Mouse (Mus musculus): ENCODE measurements around the gene Fam110a. TPM values are rescaled to one million over a fixed set of nuclear protein-coding genes. Genes with fewer than 3 reads are reported as not detected.

The Fam110a gene
- polyA plus RNA-seq, 3 experiments from 2014 or later: 16.4 to 27.4 (median 18.3) TPM

DNA sequence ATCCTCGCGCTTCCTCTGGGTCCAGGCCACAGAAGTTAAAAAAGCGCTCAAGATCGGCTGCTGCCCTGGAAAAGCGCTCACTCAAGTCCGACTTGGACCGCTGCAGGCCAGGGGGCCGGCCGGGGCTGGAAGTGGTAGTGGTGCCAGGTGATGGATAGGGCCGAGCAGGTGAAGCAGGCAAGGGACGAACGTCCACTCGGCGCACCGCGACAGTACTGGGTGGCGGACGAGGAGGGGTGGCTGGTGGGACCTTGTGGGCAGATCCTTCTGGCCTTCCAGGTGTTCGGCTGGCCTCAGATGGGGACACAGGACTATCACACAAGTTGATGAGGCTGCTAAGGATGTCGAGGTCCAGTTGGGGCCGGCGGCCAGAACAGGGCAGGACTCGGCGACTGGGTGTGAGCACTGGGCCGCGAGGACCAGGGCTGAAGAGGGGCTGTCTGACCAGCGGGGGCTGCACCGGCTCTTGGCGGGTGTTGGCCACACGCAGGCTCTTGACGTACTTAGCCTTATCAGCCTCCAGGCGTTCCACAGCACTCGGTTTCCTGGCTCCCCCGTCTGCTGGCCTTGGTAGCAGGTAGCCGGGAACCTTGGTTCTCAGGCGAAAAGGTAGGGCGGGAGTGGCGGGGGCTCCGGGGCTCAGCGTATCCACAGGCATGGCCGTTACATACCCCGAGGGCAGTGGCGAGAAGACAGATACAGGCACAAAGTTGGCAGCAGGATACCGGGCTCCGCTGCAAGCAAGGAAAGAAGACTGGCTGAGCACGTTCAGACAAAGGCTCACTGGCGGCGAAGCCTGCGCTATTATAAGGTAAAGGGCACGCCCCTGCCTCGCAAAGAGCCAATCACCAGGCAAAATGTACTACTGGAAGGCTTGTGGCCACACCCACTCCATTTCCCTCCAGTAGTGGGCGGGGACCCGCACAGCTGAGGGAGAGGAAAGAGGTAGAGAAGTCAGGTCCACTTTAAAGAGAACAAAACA, 9.5 kb downstream of the Fam110a start:
- peak; percentile 46 for ATAC-seq

DNA sequence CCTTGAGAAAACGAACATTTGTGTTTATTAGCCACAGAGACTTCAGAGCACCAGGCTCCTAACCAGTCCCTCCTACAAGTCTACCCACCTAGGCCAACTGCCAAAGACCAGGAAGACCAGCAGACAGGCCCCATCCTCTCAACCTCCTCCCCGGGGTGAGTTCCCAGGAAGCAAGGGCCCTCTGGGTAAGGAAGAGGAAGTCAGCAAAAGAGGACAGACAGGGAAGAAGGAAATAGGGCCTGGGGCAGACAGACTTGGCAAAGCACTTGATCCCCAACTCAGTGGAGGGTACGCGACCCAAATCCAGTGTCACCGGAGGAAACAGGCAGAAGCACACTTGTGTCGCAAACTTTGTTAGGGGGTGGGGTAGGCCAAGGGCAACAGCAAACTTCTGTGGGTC, 10.6 kb downstream of the Fam110a start:
- ATAC-seq: no peak

DNA sequence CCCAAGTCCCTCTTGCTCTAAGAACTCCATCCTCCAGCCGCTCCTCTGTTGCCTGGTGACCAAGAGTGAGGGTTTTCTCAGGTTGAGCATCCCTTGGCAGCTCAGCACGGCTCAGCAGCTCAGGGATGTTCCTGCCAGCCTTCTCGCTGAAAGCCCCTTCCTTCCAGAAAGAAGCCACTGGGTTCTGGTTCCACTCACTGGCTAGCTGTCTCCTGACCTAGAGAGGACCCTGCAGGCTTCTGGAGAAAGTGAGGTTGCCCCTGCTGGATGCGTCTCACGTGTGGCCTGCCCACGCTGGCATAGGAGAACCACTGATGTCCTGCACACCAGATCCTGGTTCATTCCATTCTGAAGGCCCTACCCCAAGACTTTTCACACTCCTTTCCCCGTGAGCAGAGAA, 11.0 kb downstream of the Fam110a start:
- ATAC-seq: no peak

DNA sequence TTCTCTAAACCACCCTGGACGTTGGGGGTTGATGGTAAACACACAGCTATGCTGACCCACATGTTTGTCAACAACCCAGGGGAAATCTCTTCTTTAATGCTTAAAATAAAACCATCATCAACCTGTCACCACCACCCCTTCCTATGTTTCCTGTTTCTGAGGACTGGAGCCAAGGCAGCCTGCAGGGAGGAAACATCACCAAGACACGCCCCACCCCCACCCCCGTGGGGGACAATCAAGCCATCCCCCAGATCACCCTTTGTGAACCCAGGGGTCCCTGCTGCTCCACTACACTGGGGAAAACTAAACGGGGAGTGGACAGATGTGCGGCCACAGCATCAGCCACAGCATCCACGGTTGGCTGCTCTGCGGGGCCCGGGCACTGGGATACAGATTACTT, 11.6 kb downstream of the Fam110a start:
- ATAC-seq: no peak

DNA sequence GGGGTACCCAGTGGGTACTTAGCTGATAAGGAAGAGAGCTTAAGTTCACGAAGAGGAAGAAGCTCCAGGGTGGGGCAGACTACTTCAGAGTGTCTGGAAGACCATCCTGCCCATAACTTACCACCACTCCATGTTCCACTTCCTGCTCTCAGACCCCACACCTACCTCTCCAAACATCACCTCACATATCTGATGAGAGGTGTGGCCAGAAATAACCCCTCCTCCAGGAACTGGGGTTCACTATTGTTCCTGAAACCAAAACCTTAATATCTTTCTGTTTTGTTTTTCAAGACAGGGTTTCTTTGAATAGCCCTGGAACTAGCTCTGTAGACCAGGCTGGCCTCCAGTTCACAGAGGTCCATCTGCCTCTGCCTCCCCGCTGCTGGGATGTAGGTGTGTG, 12.2 kb downstream of the Fam110a start:
- peak; percentile 38 for ATAC-seq

DNA sequence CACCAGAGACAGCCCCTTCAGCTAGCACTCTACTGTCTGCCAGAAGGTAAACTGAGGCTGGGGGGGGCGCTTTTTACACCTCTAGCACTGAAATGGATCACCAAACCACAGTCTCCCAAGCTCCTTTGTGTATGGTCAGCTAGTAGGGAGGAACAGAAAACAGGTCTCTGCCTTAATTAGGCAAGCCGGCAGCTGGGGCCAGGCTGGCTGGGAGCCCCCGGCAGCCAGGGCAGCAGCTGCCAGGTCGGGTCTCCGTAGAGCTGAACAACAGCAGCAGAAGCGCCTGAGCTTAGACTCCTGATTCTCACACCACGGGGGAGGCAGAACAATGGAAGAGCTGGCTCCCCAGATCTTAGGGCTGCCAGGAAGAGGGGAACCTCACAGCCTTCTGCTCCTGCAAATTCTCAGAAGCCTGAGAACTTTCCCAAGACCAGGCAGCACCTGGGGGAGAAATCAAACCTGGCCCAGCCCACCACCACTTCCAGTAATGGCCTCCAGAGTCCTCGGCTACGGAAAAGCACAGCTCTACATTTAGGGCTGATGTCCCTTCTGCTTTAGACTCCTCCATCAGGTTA, 12.8 kb downstream of the Fam110a start:
- ATAC-seq: no peak

DNA sequence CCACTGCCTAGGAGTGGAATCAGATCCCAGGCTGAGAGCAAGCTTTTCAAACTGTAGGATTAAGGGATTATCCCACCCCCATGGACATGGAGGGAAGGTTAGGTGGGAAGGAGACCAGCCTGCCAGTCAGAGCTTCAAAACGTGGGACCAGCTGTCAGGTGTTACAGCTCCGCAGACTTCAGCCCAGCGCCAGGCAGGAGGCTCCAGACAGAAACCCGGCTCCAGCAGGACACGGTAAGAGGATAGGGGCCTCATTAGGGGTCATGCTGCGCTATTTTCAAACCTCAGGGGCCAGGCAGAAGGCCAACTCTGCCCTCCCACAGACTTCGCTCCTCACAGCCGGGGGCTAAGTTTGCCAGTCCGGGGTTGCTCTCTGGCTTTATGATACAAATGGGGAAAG, 16.0 kb downstream of the Fam110a start:
- ATAC-seq: no peak

DNA sequence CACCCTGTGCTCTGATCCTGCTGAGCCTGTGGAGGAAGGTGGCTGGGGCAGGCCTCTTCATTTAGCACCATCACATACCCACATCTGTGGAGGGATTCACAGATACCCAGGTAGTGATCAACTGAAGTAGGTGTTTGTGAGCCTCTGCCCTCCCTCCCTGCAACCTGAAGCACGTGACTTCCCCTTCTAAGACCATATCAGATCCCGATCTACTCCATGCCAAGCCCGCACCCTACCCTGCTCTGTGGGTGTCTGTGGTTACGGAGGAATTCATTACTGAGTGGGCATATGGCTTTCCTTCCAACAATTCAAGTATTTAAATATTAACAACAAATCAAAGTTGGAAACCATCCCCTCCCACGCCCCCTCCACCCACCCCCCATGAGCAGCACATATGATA, 16.7 kb downstream of the Fam110a start:
- no peak for ATAC-seq

DNA sequence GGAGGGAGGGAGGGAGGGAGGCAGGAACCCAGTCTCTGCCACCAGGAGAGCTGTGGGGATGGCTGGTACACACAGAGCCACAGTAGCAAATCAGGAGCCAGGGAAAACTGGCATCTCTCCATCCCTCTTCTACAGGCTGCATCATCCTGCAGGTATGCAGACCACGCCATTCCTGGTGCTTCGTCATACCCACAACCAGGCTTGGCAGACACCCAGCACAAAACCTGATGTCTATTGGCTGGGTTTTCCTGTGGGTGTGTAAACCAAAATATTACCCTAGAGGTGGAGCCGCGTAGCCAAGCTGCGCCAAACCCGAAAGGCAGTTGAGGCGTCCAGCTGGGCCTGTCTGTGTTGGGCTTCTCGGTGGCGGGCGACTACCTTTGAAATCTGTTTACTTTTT, 17.5 kb downstream of the Fam110a start:
- ATAC-seq: no peak

DNA sequence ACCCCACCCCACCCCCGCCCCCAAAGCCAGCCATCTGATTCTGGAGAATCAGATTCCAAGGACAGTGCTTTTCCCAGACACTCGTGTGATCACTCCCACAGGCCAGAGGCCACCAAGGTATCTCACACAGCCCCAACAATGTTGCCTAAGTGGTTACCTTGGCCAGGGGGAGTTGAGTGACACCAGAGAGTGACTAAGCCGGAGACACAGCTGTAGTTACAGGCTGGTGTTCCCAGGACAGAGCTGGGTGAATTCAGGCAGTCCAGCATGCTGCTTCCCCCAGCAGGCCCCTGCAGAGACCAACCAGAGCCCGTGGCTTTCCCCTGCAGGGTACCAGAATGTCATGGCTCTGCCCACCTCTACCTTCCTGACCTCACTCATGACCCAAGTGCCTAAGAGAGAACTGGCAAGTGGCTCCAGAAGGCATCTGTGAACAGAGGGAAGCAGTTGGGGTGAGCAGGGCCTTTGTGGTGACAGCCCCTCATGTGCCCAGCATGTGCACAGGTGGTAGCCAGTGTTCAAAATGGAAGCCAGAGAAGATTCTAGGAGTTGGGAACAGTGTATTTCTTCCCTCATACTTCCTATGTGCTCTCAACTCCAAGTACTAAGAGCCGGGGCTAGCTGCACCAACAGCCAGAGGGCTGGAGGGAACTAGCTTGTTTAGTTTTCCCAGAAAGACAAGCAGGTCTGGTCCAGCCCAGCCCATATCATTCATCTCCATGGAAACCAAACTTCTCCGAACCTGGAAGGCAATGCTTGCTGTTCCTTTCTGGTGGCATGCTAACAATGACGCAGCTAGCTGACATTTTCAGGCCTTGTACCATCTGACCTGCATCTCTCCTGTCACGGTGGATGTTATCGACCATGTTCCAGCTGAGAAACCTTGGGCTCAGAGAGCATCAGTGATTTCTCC, 18.5 kb downstream of the Fam110a start:
- ATAC-seq: no peak

DNA sequence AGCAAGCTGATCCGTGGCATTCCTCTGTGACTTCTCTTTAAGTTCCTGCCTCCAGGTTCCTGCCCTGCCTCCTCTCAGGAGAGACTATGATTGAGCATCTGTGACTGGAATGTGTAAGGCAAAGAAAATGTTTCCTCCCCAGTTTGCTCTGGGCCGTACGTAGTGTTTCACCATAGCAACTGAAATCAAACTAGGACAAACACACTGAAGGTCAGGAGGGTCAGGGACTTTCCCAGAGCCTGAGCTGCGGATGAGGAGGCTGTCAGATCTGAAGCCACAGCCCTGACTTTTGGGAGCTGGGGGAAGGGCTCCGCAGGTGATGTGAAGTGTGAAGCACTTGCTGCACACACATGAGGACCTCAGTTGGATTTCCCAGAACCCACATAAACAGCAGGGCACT, 20.7 kb downstream of the Fam110a start:
- peak; percentile 95 for ATAC-seq

DNA sequence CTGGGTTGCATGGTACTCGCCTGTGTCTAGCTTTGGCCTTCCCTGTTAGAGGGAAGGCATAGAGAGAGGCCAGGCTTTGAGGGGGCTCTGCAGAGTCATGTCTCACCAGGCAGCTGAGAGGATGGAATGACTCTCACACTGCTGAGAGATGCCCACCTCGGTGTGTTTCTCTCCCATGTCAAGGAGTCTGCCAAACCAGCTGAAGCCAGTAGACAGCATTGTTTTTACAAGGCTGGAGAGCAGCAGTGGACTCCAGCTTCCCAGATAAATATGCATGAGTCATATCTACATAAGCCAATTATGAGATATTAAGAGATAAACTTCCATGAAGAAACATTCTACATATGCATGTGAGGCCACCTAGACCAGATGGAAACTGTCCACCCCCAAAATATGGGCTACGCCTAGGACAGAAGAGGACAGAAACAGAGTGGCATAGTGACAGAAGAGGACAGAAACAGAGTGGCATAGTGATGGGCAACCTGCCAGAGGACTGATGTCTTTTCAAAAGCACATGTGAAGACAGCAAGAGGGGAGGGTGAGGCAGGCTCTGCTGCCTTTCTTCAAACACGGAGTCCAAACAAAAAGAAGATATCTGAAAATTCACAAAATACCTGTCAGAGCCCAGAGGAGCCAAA, 23.4 kb downstream of the Fam110a start:
- ATAC-seq: no peak

DNA sequence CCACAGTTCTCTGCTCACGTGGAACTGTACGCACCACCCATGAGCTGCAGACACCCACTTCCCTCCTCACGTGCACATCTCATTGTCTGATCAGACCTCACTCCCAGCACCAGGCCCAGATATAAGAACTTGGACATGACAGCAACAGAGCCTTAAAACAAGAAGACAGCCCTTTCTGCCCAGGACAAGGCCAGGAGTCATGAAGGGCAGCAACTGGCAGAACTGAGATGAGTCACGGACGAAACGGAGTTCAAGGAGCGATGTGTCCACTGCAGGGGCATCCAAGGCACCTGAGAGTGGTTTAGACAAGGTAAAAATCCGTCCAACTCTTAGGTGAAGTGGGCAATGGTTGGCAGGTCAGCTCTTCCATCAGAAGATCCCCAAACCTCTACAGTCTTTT, 26.4 kb downstream of the Fam110a start:
- no peak for ATAC-seq

DNA sequence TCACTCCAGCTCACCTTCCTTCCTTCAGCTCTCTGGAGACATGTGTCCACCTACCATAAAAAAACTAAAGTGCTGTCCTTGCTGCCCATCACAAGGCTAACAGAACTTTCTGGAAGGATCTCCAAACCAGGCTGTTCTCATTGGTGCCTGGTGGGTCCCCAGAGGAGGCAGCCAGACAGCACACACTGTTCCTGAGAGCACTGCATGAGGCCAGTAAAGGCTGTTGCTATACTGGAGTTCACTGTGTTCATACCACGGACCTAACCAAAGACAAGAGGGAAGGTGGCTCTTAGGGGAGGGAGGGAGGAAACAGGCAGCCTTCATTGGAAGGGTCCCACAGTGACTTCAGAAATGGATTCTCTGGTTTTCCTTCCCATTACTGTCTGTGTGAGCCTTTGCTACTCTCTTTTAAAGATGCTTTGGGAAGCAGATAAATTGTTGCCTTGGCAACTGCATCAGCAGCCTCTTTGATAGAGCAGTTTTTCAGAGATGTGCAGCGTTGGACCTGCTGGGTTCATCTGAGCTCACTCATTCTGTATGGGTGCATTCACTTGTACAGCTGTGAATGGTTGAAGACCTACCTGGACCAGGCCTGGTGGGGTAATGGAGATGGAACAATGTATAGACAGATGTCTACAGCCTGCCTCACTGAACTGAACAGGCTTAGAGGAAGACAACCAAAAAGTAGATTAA, 30.8 kb downstream of the Fam110a start:
- no peak for ATAC-seq

DNA sequence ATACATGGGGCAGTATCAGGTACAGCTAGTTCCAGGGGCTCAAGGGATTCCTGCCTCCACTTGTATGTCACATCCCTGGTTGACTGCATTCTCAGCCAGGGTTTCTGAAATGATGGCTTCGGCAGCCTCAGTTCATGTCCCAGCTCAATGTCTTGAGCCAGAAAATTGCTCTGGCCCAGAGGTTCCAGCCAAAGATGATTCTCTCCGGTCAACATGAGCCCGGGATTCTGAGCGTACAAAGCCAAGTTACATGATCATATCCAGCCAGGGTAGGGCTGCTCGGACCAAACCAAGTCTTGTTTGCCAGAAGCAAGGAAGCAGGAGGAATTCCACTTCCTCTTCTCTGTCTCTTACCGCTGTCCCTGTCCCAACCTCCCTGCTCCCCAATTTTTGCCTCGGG, 31.7 kb downstream of the Fam110a start:
- no peak for ATAC-seq

DNA sequence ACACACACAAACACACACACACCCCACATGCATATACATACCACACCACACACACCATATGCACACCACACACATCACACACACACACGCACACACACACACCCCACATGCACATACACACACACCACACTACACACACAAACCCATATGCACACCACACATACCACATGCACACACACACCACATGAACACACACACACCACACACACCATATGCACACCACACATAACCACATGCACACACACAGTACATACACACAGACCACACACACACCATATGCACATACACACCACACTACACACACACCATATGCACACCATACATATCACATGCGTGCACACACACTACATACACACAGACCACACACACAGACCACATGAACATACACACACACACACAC, 32.4 kb downstream of the Fam110a start:
- ATAC-seq: no peak

DNA sequence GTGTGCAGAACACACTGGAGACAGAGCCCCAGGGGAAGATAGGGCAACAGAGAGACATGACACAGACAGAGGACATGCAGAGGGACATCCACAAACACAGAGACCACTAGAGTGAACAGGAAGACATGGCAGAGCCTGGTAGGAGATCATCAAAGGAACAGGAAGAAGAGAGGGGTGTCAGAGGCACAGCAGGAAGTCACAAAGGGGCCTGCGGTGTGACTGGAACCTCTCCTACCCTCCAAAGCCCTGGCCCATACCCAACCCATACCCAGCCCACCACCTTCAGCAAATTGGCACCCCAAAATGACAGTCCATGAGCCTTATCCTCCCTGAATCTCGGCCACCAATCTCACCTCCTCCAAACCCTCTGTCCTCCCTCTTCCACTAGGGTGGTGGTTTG, 35.9 kb downstream of the Fam110a start:
- peak; percentile 87 for ATAC-seq

DNA sequence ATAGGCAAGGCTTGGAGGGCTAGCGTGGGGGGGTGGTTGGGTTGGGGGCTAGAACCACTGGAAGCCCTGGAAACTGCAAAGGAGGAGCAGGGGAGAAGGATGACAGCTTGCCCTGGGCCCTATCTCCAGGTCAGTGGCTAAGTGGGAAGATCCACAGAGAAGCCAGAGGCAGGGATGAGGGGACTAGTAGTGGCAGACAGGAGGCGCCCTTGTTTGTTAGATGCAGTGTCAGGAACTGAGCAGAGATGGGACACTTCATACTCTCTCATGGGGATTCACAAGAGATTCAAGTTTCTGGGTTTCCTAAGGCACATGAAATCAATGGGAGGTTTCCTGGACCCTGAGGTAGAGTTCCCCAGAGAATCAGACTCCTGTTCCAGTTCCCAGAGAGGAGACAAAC, 38.8 kb downstream of the Fam110a start:
- ATAC-seq: peak; percentile 60

DNA sequence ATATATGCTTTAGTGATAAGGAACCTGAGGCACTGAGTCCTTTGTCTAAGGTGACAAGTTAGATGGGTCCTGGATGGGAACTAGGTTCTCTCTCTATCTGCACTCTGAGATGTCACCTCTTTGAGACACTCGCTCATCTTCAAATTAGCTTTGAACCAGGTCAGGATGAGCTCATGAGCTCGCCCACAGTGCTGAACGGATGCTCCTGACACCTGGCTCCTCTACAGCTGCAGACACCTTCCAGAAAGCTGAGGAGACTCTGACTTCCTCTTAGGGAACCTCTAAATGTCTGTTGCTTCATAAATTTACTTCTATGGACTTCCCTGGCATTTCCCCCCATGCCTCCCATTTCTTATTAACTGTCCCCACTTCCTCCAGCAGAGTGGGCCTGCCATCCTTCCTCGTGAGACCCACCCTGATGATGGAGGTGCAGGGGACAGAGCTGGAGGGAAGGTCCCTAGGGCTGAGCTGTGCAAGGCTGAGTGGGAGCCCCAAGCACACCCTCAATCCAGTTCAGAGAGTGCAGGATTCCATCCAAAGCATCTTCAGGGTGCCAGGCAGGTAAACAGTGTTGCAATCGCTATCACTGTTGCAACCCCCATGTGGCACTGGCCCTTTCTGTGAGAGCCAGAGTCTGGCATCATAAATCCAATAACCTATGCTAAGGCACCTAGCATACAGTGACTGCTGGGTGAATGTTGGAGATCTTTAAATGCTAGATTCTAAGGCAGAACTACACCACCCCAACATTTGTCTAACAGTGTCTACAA, 40.2 kb downstream of the Fam110a start:
- no peak for ATAC-seq

DNA sequence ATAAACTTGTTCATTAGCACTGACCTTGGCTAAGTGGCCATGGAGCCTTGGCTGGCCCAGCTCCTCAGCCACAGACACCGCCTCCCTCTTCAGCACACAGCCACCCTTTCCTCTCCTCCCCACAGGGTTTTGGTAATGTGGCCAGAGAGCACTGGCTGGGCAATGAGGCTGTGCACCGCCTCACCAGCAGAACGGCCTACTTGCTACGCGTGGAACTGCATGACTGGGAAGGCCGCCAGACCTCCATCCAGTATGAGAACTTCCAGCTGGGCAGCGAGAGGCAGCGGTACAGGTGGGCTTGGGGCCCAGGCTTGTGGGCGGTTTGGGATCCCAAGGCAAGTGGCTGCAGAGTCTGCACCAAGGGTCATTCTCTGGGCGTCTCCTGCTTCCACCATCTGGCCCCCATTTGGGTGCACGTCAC, 41.2 kb downstream of the Fam110a start:
- no peak for ATAC-seq

DNA sequence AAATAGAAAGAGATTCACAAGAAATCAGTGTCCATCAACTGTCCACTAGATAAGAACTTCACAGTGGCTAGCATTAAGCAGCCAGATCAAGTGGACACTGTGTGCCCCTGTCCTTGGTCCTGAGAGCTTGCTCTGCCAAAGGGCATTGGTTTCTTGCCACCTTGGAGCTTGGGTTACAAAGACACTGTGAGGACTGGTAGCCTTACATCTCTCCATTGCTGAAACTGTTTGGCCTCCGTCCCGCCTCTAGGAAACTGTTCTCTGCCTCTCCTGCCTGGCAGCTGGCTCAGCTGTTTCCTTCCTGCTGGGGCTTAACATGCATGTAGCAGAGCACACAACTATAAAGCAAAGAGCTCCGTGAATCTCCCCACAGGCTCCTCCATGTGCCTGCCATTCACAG, 42.1 kb downstream of the Fam110a start:
- no peak for ATAC-seq

Data from inflammation-experienced regulatory T-cells, adult 6 months (primary cell).